ENCODE assay signal across 23 mouse cellular contexts in the genomic region with DNA sequence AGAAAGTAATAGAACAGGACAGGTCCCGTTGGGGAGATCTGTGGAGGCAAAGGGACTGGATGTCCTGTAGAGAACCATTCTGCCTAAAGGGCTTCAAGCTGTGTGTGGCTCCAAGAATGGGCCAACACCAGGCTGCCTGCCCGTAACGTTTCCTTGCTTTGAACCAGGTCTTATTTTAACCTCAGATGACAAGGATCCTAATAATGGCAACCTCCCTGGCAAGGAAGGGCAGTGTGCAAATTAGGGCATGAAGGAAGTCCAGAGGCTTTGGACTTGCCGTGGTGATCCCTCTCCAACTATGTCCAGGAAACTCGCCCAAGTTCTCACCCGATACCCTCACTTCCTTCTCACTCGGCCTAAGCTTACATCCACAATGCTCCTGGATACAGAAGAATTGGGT. TPM values are rescaled to one million over a fixed set of nuclear protein-coding genes. Genes with fewer than 3 reads are reported as not detected.
DNase-seq lines count a peak whose midpoint lies in the region; TF ChIP-seq lines count a peak whose summit lies in the region.
"Had no signal": no experiment of that assay in that cellular context is flagged by ENCODE, and none has a peak within 500 bp of the region (broad histone marks: within the 10 kb centered on the region; RNA-seq: fewer than 3 reads in every experiment).

No protein-coding gene starts in this region.

- no peak overlapping the region for H3K9ac ChIP-seq in heart, adult 2 months (ENCODE audit: low read depth, low read length)
- H3K9ac ChIP-seq: forebrain, embryonic 13.5 days; forebrain, postnatal 0 days; heart, embryonic 15.5 days; hindbrain, embryonic 12.5 days had no signal

- no peak for TF ChIP-seq EP300 in heart, adult 2 months (IDR thresholded peaks at IDR 0.05; ENCODE audit: insufficient read depth, low read depth, low read length)

- no peak for TF ChIP-seq POLR2A in heart, adult 2 months (IDR thresholded peaks at IDR 0.05; ENCODE audit: insufficient read depth, low read depth, low read length)

- TF ChIP-seq CTCF in heart, adult 2 months (IDR thresholded peaks at IDR 0.05): no peak

- H3K27ac ChIP-seq in heart, adult 2 months: peak overlapping the region; percentile 57
- H3K27ac ChIP-seq: embryonic facial prominence, embryonic 10.5 days; forebrain, embryonic 13.5 days; heart, embryonic 15.5 days; hindbrain, embryonic 12.5 days had no signal

- intact Hi-C loops in heart, adult 2 months (cut with DNase I): loop anchor here (2.0 kb wide), 1 partner anchor 42 kb away; no protein-coding TSS in a partner anchor
- intact Hi-C loops in heart, postnatal 25 days (cut with DNase I): no loop called here
- intact Hi-C loops in gastrocnemius, postnatal 14 days (cut with DNase I; ENCODE audit: low total_unique reads): no loop called here

- WGBS in heart, adult 2 months: 20% methylated on average over 7 of the region's 7 CpGs

- no peak overlapping the region for H3K4me3 ChIP-seq in heart, adult 2 months
- H3K4me3 ChIP-seq: embryonic facial prominence, embryonic 10.5 days; forebrain, embryonic 13.5 days; heart, embryonic 15.5 days; hindbrain, embryonic 12.5 days had no signal

- no peaks in the 10 kb centered on the region for H3K27me3 ChIP-seq in heart, adult 2 months (ENCODE audit: control insufficient read depth, insufficient read depth, low read length)

- H3K79me2 ChIP-seq in heart, adult 2 months (replicated peaks; ENCODE audit: control insufficient read depth, insufficient read depth, low read length): no peaks in the 10 kb centered on the region

- H3K36me3 ChIP-seq in heart, adult 2 months (ENCODE audit: control insufficient read depth, insufficient read depth, low read length): no peaks in the 10 kb centered on the region
- H3K36me3 ChIP-seq: embryonic facial prominence, embryonic 10.5 days; heart, embryonic 15.5 days; hindbrain, embryonic 12.5 days had no signal

- peak in 1 of 2 experiments; percentile 62 for DNase-seq in heart, adult 2 months
- DNase-seq in heart, postnatal 25 days (ENCODE audit: low spot score): no peak
- peak; percentile 75 to 81 for DNase-seq in gastrocnemius, adult 8-10 months (ENCODE audit: low spot score in 2 of 2)
- DNase-seq in gastrocnemius, postnatal 14 days: peak; percentile 61
- DNase-seq in natural killer cell, adult 2 months (ENCODE audit: low spot score in 2 of 2): no peak
- DNase-seq in frontal cortex, postnatal 25 days (ENCODE audit: low spot score in 2 of 2): no peak
- DNase-seq: adrenal gland, adult 2 months; adrenal gland, postnatal 25 days; cerebellum, adult 18-20 months; cerebellum, adult 9-11 months; cerebellum, postnatal 36 days; forebrain, postnatal 0 days; kidney, adult 8-10 months had no signal

- peaks cover 2% of the 10 kb centered on the region; the same call in 1 of the 2 replicates for H3K4me1 ChIP-seq in heart, adult 2 months (ENCODE audit: control insufficient read depth, insufficient read depth, low read length)

RNA-seq across cellular contexts. Expression of a gene that starts 9.4 kb away (rescaled TPM):
- under 1 TPM; 0.37 to 0.57 TPM for total RNA-seq in heart, adult 2 months (2021)
- 0.26 and 0.39 TPM in 2 replicates for polyA plus RNA-seq in heart, adult 2 months (2012; rRNA removed)
- total RNA-seq in heart, postnatal 25 days (2021): under 1 TPM; 0.26 to 0.53 TPM
- 1 to 10 TPM; 2.9 to 4.0 (median 3.2) TPM for total RNA-seq in gastrocnemius, adult 8-10 months (2022)
- total RNA-seq in gastrocnemius, postnatal 14 days (2021): 1 to 10 TPM; 4.5 to 5.6 TPM
- total RNA-seq: adrenal gland, adult 2 months; adrenal gland, postnatal 25 days; ES-E14; forebrain, postnatal 0 days had no signal
- polyA plus RNA-seq: adrenal gland, adult 2 months; forebrain, embryonic 13.5 days; forebrain, postnatal 0 days; gonadal fat pad, adult 2 months; hindbrain, embryonic 16.5 days; inflammation-experienced regulatory T-cells, adult 6 months; intestine, postnatal 0 days had no signal

RNA-seq across cellular contexts. Expression of a gene that starts 47.9 kb away (rescaled TPM):
- total RNA-seq in heart, adult 2 months (2021): not detected
- polyA plus RNA-seq in heart, adult 2 months (2012; rRNA removed): not detected in 2 replicates
- not detected for total RNA-seq in heart, postnatal 25 days (2021)
- not detected for total RNA-seq in gastrocnemius, adult 8-10 months (2022)
- total RNA-seq in gastrocnemius, postnatal 14 days (2021): not detected
- total RNA-seq: adrenal gland, adult 2 months; adrenal gland, postnatal 25 days; ES-E14 had no signal
- polyA plus RNA-seq: adrenal gland, adult 2 months; embryonic facial prominence, embryonic 14.5 days; forebrain, embryonic 13.5 days; gonadal fat pad, adult 2 months; hindbrain, embryonic 12.5 days; intestine, postnatal 0 days had no signal

Comparison
In these comparisons a context has a peak if more than half of its experiments do, and no peak if none do; other contexts are left out.
1. DNase-seq: peak in gastrocnemius, adult 8-10 months (2 of 2) and gastrocnemius, postnatal 14 days (single experiment); none in heart, postnatal 25 days (single experiment), natural killer cell, adult 2 months (0 of 2) and frontal cortex, postnatal 25 days (0 of 2).